Mouse (Mus musculus): ENCODE measurements around the gene Gal3st2b. TPM values are rescaled to one million over a fixed set of nuclear protein-coding genes. Genes with fewer than 3 reads are reported as not detected.

The Gal3st2b gene
- polyA plus RNA-seq (2014; fragmentation: Illumina TruSeq; extraction: RNeasy Lipid Tissue Mini Kit (QIAGEN cat#74804); ENCODE audit: low read depth, low replicate concordance) = not detected

GRCm38 (mm10) chr1:93918011-93918410, at the start of gene Gal3st2b:
Gal3st2b (plus strand) TSS chr1:93918311.

GRCm38 (mm10) chr1:93990209-93990608, 72.1 kb downstream of the Gal3st2b start, which contains the start of gene Gal3st2c:
Gal3st2c (plus strand) TSS chr1:93990509.

Other genes with a start within 250 kb of the Gal3st2b start
- gene Bok, start 232.7 kb upstream of the Gal3st2b start, polyA plus RNA-seq (2014; fragmentation: Illumina TruSeq; extraction: RNeasy Lipid Tissue Mini Kit (QIAGEN cat#74804); ENCODE audit: low read depth, low replicate concordance) = 0.66 TPM
- 24.6 TPM for gene Atg4b, start 166.8 kb upstream of the Gal3st2b start, polyA plus RNA-seq (2014; fragmentation: Illumina TruSeq; extraction: RNeasy Lipid Tissue Mini Kit (QIAGEN cat#74804); ENCODE audit: low read depth, low replicate concordance)
- 4.0 TPM for gene Thap4, start 163.4 kb upstream of the Gal3st2b start, polyA plus RNA-seq (2014; fragmentation: Illumina TruSeq; extraction: RNeasy Lipid Tissue Mini Kit (QIAGEN cat#74804); ENCODE audit: low read depth, low replicate concordance)
- gene Dtymk, start 116.4 kb upstream of the Gal3st2b start, polyA plus RNA-seq (2014; fragmentation: Illumina TruSeq; extraction: RNeasy Lipid Tissue Mini Kit (QIAGEN cat#74804); ENCODE audit: low read depth, low replicate concordance) = 18.5 TPM
- gene Ing5, start 114.3 kb upstream of the Gal3st2b start, polyA plus RNA-seq (2014; fragmentation: Illumina TruSeq; extraction: RNeasy Lipid Tissue Mini Kit (QIAGEN cat#74804); ENCODE audit: low read depth, low replicate concordance) = 4.7 TPM
- 19.9 TPM for gene D2hgdh, start 93.4 kb upstream of the Gal3st2b start, polyA plus RNA-seq (2014; fragmentation: Illumina TruSeq; extraction: RNeasy Lipid Tissue Mini Kit (QIAGEN cat#74804); ENCODE audit: low read depth, low replicate concordance)
- gene Gal3st2, start 57.0 kb upstream of the Gal3st2b start, polyA plus RNA-seq (2014; fragmentation: Illumina TruSeq; extraction: RNeasy Lipid Tissue Mini Kit (QIAGEN cat#74804); ENCODE audit: low read depth, low replicate concordance) = not detected
- not detected for gene Gal3st2c, start 72.2 kb downstream of the Gal3st2b start, polyA plus RNA-seq (2014; fragmentation: Illumina TruSeq; extraction: RNeasy Lipid Tissue Mini Kit (QIAGEN cat#74804); ENCODE audit: low read depth, low replicate concordance)
- gene Neu4, start 102.1 kb downstream of the Gal3st2b start, polyA plus RNA-seq (2014; fragmentation: Illumina TruSeq; extraction: RNeasy Lipid Tissue Mini Kit (QIAGEN cat#74804); ENCODE audit: low read depth, low replicate concordance) = not detected
- gene Pdcd1, start 134.2 kb downstream of the Gal3st2b start, polyA plus RNA-seq (2014; fragmentation: Illumina TruSeq; extraction: RNeasy Lipid Tissue Mini Kit (QIAGEN cat#74804); ENCODE audit: low read depth, low replicate concordance) = not detected

Data from liver, adult 10 weeks (tissue).